Mouse (Mus musculus) CH12.LX (cell line): Measurements from ENCODE around the gene C130050O18Rik. TPM values are rescaled to one million over a fixed set of nuclear protein-coding genes. Genes with fewer than 3 reads are reported as not detected.

Experiments
- DNase-seq: peaks from one replicate; pipeline ENCODE4 v3.0.0-alpha.2; 2013; ENCODE audit errors: extremely low read depth
- H3K27ac ChIP-seq: 2 replicates; pipeline ENCODE4 v1.5.1; 2012; ENCODE audit warnings: low read depth, mild to moderate bottlenecking, control low read depth, moderate library complexity; ENCODE audit not compliant: insufficient read depth
- H3K27me3 ChIP-seq: replicated peaks from 2 replicates; pipeline ENCODE3; 2012; ENCODE audit warnings: inconsistent platforms
- H3K36me3 ChIP-seq, 2 experiments: replicated peaks in 1 of 2; 2 replicates each; pipeline versions ENCODE3 to v1.6.1; 2012; ENCODE audit warnings: inconsistent platforms in 1 of 2, low read length in 1 of 2, mild to moderate bottlenecking in 1 of 2, mixed read lengths in 1 of 2, moderate library complexity in 1 of 2; ENCODE audit not compliant: control insufficient read depth in 1 of 2, insufficient read depth in 1 of 2
- H3K4me1 ChIP-seq, 2 experiments: 2 replicates each; pipeline ENCODE4 v1.6.1; 2012; ENCODE audit warnings: inconsistent platforms in 1 of 2, moderate library complexity in 1 of 2; ENCODE audit not compliant: insufficient read depth in 2 of 2, control insufficient read depth in 1 of 2
- H3K4me2 ChIP-seq: 2 replicates; pipeline ENCODE4 v1.6.1; 2012; ENCODE audit warnings: low read depth, mild to moderate bottlenecking, control low read depth; ENCODE audit not compliant: poor library complexity, insufficient read depth, severe bottlenecking
- H3K4me3 ChIP-seq, 3 experiments: fragments of 150-350 bp in 1 of 3; sonication (generic) in 1 of 3; replicated peaks in 1 of 3; 2 replicates each; pipeline versions ENCODE3 to v1.5.1; 2011 to 2012; ENCODE audit warnings: low read depth in 2 of 3, low read length in 2 of 3, mild to moderate bottlenecking in 2 of 3, moderate library complexity in 2 of 3, control low read depth in 1 of 3, improper control_type of control experiment in 1 of 3, inconsistent platforms in 1 of 3, mixed read lengths in 1 of 3; ENCODE audit not compliant: poor library complexity in 1 of 3
- H3K79me2 ChIP-seq: replicated peaks from 2 replicates; pipeline ENCODE4 v1.6.1; 2012; ENCODE audit warnings: mild to moderate bottlenecking, moderate library complexity; ENCODE audit not compliant: control insufficient read depth, poor library complexity, insufficient read depth, severe bottlenecking; ENCODE audit errors: extremely low read depth
- H3K9ac ChIP-seq: 2 replicates; pipeline ENCODE4 v1.6.1; 2012; ENCODE audit warnings: low read depth, mild to moderate bottlenecking, control low read depth, moderate library complexity; ENCODE audit not compliant: insufficient read depth
- H3K9me3 ChIP-seq: replicated peaks from 2 replicates; pipeline ENCODE3; 2012; ENCODE audit warnings: low read length, inconsistent platforms, mixed read lengths
- BHLHE40 ChIP-seq: IDR thresholded peaks from 2 replicates; pipeline ENCODE4 v1.6.1; 2011; ENCODE audit warnings: mild to moderate bottlenecking, low read depth, low read length, improper control_type of control experiment
- CHD2 ChIP-seq: IDR thresholded peaks from 2 replicates; pipeline ENCODE4 v1.6.1; 2011; ENCODE audit warnings: low read length, improper control_type of control experiment
- CTCF ChIP-seq, 2 experiments: IDR thresholded peaks in 1 of 2; conservative IDR thresholded peaks in 1 of 2; 2 replicates each; pipeline ENCODE4 v1.5.1; 2011 to 2012; ENCODE audit warnings: low read depth in 2 of 2, low read length in 2 of 2, improper control_type of control experiment in 1 of 2, inconsistent platforms in 1 of 2, mild to moderate bottlenecking in 1 of 2, moderate library complexity in 1 of 2
- E2F4 ChIP-seq: IDR thresholded peaks from 2 replicates; pipeline ENCODE4 v1.6.1; 2011; ENCODE audit warnings: low read depth, low read length, improper control_type of control experiment; ENCODE audit not compliant: insufficient replicate concordance
- ELF1 ChIP-seq: IDR thresholded peaks from 2 replicates; pipeline ENCODE4 v1.6.1; 2014; ENCODE audit warnings: low read depth, mild to moderate bottlenecking, inconsistent platforms, low read length, improper control_type of control experiment
- EP300 ChIP-seq: IDR thresholded peaks from 2 replicates; pipeline ENCODE4 v1.6.1; 2011; ENCODE audit warnings: low read length, improper control_type of control experiment
- ETS1 ChIP-seq: conservative IDR thresholded peaks from 2 replicates; pipeline ENCODE4 v1.6.1; 2012; ENCODE audit warnings: low read depth, mild to moderate bottlenecking, inconsistent platforms, low read length, improper control_type of control experiment, moderate library complexity
- IRF4 ChIP-seq: IDR thresholded peaks from 2 replicates; pipeline ENCODE4 v1.6.1; 2014; ENCODE audit warnings: low read depth, mild to moderate bottlenecking, inconsistent platforms, low read length, improper control_type of control experiment
- JUN ChIP-seq: IDR thresholded peaks from 2 replicates; pipeline ENCODE4 v1.6.1; 2011; ENCODE audit warnings: low read depth, mild to moderate bottlenecking, low read length, improper control_type of control experiment, moderate library complexity; ENCODE audit not compliant: insufficient read depth
- JUND ChIP-seq: conservative IDR thresholded peaks from 2 replicates; pipeline ENCODE4 v1.6.1; 2011; ENCODE audit warnings: low read depth, low read length, improper control_type of control experiment
- MAX ChIP-seq: IDR thresholded peaks from 2 replicates; pipeline ENCODE4 v1.6.1; 2011; ENCODE audit warnings: low read length, improper control_type of control experiment
- NRF1 ChIP-seq: IDR thresholded peaks from 2 replicates; pipeline ENCODE4 v1.6.1; 2014; ENCODE audit warnings: low read depth, mild to moderate bottlenecking, inconsistent platforms, low read length, improper control_type of control experiment, moderate library complexity
- TBP ChIP-seq: conservative IDR thresholded peaks from 2 replicates; pipeline ENCODE4 v1.6.1; 2011; ENCODE audit warnings: low read depth, low read length, improper control_type of control experiment
- TCF12 ChIP-seq: IDR thresholded peaks from 2 replicates; pipeline ENCODE4 v1.6.1; 2014; ENCODE audit warnings: low read depth, mild to moderate bottlenecking, inconsistent platforms, low read length, improper control_type of control experiment
- UBTF ChIP-seq: IDR thresholded peaks from 2 replicates; pipeline ENCODE4 v1.6.1; 2012; ENCODE audit warnings: low read depth, mild to moderate bottlenecking, inconsistent platforms, low read length, improper control_type of control experiment, moderate library complexity
- ZMIZ1 ChIP-seq: IDR thresholded peaks from 2 replicates; pipeline ENCODE4 v1.6.1; 2012; ENCODE audit warnings: low read depth, mild to moderate bottlenecking, inconsistent platforms, low read length, improper control_type of control experiment
- ZNF384 ChIP-seq: IDR thresholded peaks from 2 replicates; pipeline ENCODE4 v1.6.1; 2012; ENCODE audit warnings: low read depth, low read length, improper control_type of control experiment, inconsistent platforms
- dilution Hi-C: fragments of 300-500 bp; cut with MboI; formaldehyde crosslinking; loops from 2 replicates; pipeline ENCODE4 v1.14.3; 2020; ENCODE audit warnings: low sequenced_read_pairs; ENCODE audit not compliant: extremely low pct_unique_long_range_greater_than_20kb, extremely low pct_ligation_motif_present
- in situ Hi-C: fragments of 300-500 bp; cut with MboI; formaldehyde crosslinking; loops from 3 replicates; pipeline ENCODE4 v1.14.3; 2019; ENCODE audit warnings: low sequenced_read_pairs, low pct_ligation_motif_present, low pct_unique_long_range_greater_than_20kb, mixed read lengths
- polyA plus RNA-seq: library from polyadenylated mRNA; unstranded; fragments of >175 nt; gene quantifications from 2 replicates; pipeline ENCODE4 v1.2.1, GENCODE M21; 2012; ENCODE audit warnings: low read depth; ENCODE audit not compliant: insufficient read length
- total RNA-seq, 2 experiments: library from RNA; depleted of rRNA; stranded (reverse); fragments of 300-350 nt in 1 of 2; fragments of >200 nt in 1 of 2; gene quantifications; 2 replicates each; pipeline ENCODE4 v1.2.3; 2012 to 2014

The C130050O18Rik gene
- total and polyA plus RNA-seq, 3 experiments, result 0.54 TPM; not detected in 2

GRCm38 (mm10) chr5:139391309-139391990 lies 13.6 kb upstream of the C130050O18Rik start:
- H3K27me3 ChIP-seq, result no peaks in the 10 kb centered on the region
- DNase-seq, result no peak
- TF ChIP-seq TCF12, result no peak
- no peak for TF ChIP-seq ZMIZ1
- TF ChIP-seq TBP, result no peak
- no peak for TF ChIP-seq NRF1
- TF ChIP-seq ZNF384, result no peak
- H3K27ac ChIP-seq, result no peak overlapping the region
- H3K36me3 ChIP-seq, result peaks cover 0 to 48% of the 10 kb centered on the region in 2 experiments
- H3K9me3 ChIP-seq, result no peaks in the 10 kb centered on the region
- H3K79me2 ChIP-seq, result no peaks in the 10 kb centered on the region
- H3K4me1 ChIP-seq, result peaks cover 10 to 53% of the 10 kb centered on the region in 2 experiments; a peak in 3 of 4 replicates
- dilution Hi-C loops (no loop called here), in situ Hi-C loops (no loop called here)
- H3K4me2 ChIP-seq, result no peak overlapping the region
- no peak overlapping the region for H3K9ac ChIP-seq
- H3K4me3 ChIP-seq, result no peak overlapping the region

DNA sequence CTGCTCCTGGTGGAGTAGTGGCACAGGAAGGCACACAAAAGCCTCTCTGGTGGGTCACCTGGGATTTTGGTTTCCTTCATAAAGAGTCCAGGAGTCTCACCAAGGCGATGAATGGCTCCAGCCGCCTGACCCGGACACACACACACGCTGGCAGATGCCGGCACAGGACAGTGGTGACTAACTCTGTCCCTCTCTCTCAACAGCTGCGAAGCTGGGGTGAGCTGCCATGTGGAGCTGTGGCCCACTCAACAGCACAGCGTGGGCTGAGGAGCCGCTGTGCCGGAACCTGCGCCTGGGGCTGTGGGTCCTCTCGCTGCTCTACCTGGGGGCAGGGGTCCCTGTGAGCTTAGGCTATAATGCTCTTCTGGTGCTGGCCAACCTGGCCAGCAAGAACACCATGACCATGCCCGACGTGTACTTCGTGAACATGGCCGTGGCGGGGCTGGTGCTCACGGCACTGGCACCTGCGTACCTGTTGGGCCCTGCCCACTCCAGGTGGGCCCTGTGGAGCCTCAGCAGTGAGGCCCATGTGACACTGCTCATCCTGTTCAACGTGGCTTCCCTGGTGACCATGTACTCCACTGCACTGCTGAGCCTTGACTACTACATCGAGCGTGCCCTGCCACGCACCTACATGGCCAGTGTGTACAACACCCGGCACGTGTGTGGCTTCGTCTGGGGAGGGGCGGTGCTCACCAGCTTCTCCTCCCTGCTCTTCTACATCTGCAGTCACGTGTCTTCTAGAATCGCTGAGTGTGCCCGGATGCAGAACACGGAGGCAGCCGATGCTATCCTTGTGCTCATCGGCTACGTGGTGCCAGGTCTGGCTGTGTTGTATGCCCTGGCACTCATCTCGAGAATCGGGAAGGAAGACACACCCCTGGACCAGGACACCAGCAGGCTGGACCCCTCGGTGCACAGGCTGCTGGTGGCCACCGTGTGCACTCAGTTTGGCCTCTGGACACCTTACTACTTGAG lies 12.6 kb upstream of the C130050O18Rik start:
- Histone ChIP-seq H3K36me3 (peaks cover 0 to 46% of the 10 kb centered on the region in 2 experiments), H3K79me2 (no peaks in the 10 kb centered on the region), H3K27ac (no peak overlapping the region), H3K4me1 (peaks cover 10 to 59% of the 10 kb centered on the region in 2 experiments; a peak in 3 of 4 replicates), H3K4me3 (no peak overlapping the region), H3K27me3 (no peaks in the 10 kb centered on the region), H3K9ac (no peak overlapping the region), H3K9me3 (no peaks in the 10 kb centered on the region), H3K4me2 (no peak overlapping the region)
- DNase-seq, result no peak
- dilution Hi-C loops (no loop called here), in situ Hi-C loops (no loop called here)
- no peak for TF ChIP-seq E2F4
- no peak for TF ChIP-seq ELF1

DNA sequence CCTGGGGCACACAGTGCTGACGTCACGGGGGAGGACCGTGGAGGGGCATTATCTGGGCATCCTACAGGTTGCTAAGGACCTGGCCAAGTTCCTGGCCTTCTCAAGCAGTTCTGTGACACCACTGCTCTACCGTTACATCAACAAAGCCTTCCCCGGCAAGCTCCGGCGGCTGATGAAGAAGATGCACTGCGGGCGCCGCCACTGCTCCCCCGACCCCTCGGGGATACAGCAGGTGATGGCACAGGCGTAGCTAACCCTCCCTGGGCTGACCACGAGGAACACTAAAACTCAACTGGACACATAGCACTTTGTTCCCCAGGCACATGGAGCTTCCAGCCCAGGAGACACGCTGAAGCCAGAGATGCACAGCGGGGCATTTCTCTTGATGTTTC lies 11.9 kb upstream of the C130050O18Rik start:
- TF ChIP-seq ZNF384 (no peak), JUND (no peak), JUN (no peak), CHD2 (no peak), EP300 (no peak), E2F4 (no peak), IRF4 (no peak), MAX (no peak), BHLHE40 (no peak), ETS1 (no peak), CTCF (conservative IDR thresholded peaks at IDR 0.05 in 1 of 2, IDR thresholded peaks at IDR 0.05 in 1 of 2; ENCODE audit: low read depth in 2 of 2, low read length in 2 of 2) (no peak), UBTF (no peak)
- TF ChIP-seq, all 38 proteins: peak for 0
- Histone ChIP-seq H3K9me3 (no peaks in the 10 kb centered on the region), H3K79me2 (no peaks in the 10 kb centered on the region), H3K9ac (no peak overlapping the region), H3K27me3 (no peaks in the 10 kb centered on the region), H3K36me3 (peaks cover 0 to 41% of the 10 kb centered on the region in 2 experiments), H3K27ac (no peak overlapping the region), H3K4me2 (no peak overlapping the region), H3K4me1 (peaks cover 16 to 59% of the 10 kb centered on the region in 2 experiments), H3K4me3 (no peak overlapping the region)
- dilution Hi-C loops (no loop called here), in situ Hi-C loops (no loop called here)
- no peak for DNase-seq
